Mouse (Mus musculus) heart, embryonic 16.5 days (tissue): Measurements from ENCODE around the gene Maml3. TPM values are rescaled to one million over a fixed set of nuclear protein-coding genes. Genes with fewer than 3 reads are reported as not detected.

Source experiments
- ATAC-seq: fragments of 200-750 bp; cut with Nextera tagmentation; replicated peaks from 2 replicates; pipeline ENCODE4 v1.8.0; 2017; ENCODE audit warnings: moderate number of reproducible peaks; ENCODE audit not compliant: insufficient read depth, low FRiP score; ENCODE audit errors: extremely low read depth
- H3K27ac ChIP-seq: fragments of 300-500 bp; sonication (generic); 2 replicates; pipeline ENCODE4 v1.5.1; 2014; ENCODE audit warnings: mild to moderate bottlenecking, low read length, control low read depth, moderate library complexity
- H3K27me3 ChIP-seq: fragments of 300-500 bp; sonication (generic); 2 replicates; pipeline ENCODE4 v1.6.1; 2014; ENCODE audit warnings: low read length, mixed read lengths; ENCODE audit not compliant: control insufficient read depth, insufficient read depth
- H3K36me3 ChIP-seq: fragments of 300-500 bp; sonication (generic); 2 replicates; pipeline ENCODE4 v1.6.1; 2014; ENCODE audit not compliant: control insufficient read depth, insufficient read depth
- H3K4me1 ChIP-seq: fragments of 300-500 bp; sonication (generic); 2 replicates; pipeline ENCODE4 v1.6.1; 2014; ENCODE audit warnings: low read length, mixed read lengths; ENCODE audit not compliant: control insufficient read depth, insufficient read depth
- H3K4me2 ChIP-seq: fragments of 300-500 bp; sonication (generic); 2 replicates; pipeline ENCODE4 v1.6.1; 2014; ENCODE audit warnings: low read depth, mild to moderate bottlenecking, control low read depth, low read length
- H3K4me3 ChIP-seq: fragments of 300-500 bp; sonication (generic); 2 replicates; pipeline ENCODE4 v1.5.1; 2014; ENCODE audit warnings: mild to moderate bottlenecking, control low read depth, low read length
- H3K9ac ChIP-seq: fragments of 300-500 bp; sonication (generic); 2 replicates; pipeline ENCODE4 v1.6.1; 2014; ENCODE audit warnings: low read length, control low read depth
- H3K9me3 ChIP-seq: fragments of 300-500 bp; sonication (generic); replicated peaks from 2 replicates; pipeline ENCODE4 v1.6.1; 2016; ENCODE audit warnings: low read length; ENCODE audit not compliant: control insufficient read depth
- WGBS: fragments of 180-500 bp; shearing (Covaris S2); extraction: QIAGEN DNeasy Blood & Tissue Kit; methylation state at CpG from one replicate; pipeline ENCODE4 v1.1.7; 2014; 5-methylcytosine and 5-hydroxymethylcytosine counted together
- polyA plus RNA-seq: library from polyadenylated mRNA; unstranded; fragments of >200 nt; fragmentation: Nextera tagmentation; extraction: Ambion mirVana; gene quantifications from 2 replicates; pipeline ENCODE4 v1.2.1, GENCODE M21; 2015

The Maml3 gene
- polyA plus RNA-seq, 1 experiment from 2014 or later, result 2.6 TPM

DNA sequence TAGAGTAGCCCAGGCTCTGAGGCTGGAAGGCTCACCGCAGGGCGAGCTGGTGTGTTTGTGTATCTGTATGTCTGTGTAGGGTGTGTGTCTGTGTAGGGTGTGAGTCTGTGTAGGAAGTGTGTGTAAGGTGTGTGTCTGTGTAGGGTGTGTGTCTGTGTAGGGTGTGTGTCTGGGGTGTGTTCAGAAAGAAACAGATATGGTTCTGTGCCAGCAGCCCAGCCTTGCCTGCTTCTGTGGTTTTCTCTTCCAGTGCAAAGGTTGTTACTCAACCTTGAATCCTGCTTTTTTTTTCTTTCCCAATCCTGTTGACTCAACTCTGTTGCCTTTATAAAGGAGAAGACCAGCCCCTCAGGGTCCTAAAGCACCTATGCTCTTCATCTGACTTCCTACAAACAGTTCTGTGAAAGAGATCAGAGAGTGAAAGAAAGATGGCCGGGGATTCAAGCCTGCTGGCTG lies 444.0 kb downstream of the Maml3 start:
- no peaks in the 10 kb centered on the region for H3K9me3 ChIP-seq
- H3K27ac ChIP-seq, result 0 out of 2 replicates have a peak overlapping the region, but pooled peaks have one; percentile 12
- H3K4me1 ChIP-seq, result peaks cover 25% of the 10 kb centered on the region
- no peaks in the 10 kb centered on the region for H3K27me3 ChIP-seq
- H3K9ac ChIP-seq, result peak overlapping the region; percentile 56
- H3K36me3 ChIP-seq, result no peaks in the 10 kb centered on the region
- no peak overlapping the region for H3K4me3 ChIP-seq
- WGBS, result 83% methylated on average over 3 of the region's 3 CpGs
- ATAC-seq, result no peak
- H3K4me2 ChIP-seq, result peak overlapping the region; percentile 21; the same call in 1 of the 2 replicates

DNA sequence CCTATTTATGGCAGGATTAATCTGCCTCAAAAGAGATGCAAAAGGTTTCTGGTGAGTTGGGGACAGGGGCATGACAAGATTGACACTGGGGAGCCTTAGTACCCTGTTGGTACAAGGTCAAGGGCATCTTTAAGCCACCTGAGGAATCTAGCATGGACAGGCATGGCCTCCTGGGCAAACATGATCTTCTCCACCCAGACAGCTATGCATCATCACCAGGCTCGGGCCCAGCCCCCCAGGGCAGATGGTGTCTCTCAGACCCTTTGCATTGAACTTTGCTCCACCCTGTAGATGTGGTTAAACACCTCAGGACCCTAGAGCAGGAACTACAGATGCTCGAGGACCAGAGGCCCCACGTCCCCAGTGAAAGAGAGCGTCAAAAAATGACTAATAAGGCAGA lies 444.8 kb downstream of the Maml3 start, which contains the start of gene Mgst2:
Gene Mgst2, plus strand, starts transcription at position 301 of the 400 bp plus-strand sequence.
- H3K9me3 ChIP-seq, result no peaks in the 10 kb centered on the region
- H3K4me2 ChIP-seq, result peak within 1 kb of the TSS; percentile 21; the same call in 1 of the 2 replicates
- no peaks in the 10 kb centered on the region for H3K27me3 ChIP-seq
- no peaks in the 10 kb centered on the region for H3K36me3 ChIP-seq
- H3K4me3 ChIP-seq, result peak within 1 kb of the TSS; percentile 13; the same call in 1 of the 2 replicates
- peaks cover 30% of the 10 kb centered on the region for H3K4me1 ChIP-seq
- peak within 1 kb of the TSS; percentile 56 for H3K9ac ChIP-seq
- H3K27ac ChIP-seq, result 0 out of 2 replicates have a peak within 1 kb of the TSS, but pooled peaks have one; percentile 12
- ATAC-seq, result no peak
- WGBS, result 69% methylated on average over 4 of the region's 4 CpGs

- ATAC-seq, result no peak
- Histone ChIP-seq H3K27me3 (no peaks in the 10 kb centered on the region), H3K27ac (no peak overlapping the region), H3K36me3 (no peaks in the 10 kb centered on the region), H3K4me2 (no peak overlapping the region), H3K9ac (no peak overlapping the region), H3K4me3 (no peak overlapping the region), H3K9me3 (no peaks in the 10 kb centered on the region), H3K4me1 (peaks cover 30% of the 10 kb centered on the region)
- WGBS, result 85% methylated on average over 5 of the region's 5 CpGs
Measured at GRCm38 (mm10) chr3:51659415-51659814, 445.5 kb downstream of the Maml3 start.

DNA sequence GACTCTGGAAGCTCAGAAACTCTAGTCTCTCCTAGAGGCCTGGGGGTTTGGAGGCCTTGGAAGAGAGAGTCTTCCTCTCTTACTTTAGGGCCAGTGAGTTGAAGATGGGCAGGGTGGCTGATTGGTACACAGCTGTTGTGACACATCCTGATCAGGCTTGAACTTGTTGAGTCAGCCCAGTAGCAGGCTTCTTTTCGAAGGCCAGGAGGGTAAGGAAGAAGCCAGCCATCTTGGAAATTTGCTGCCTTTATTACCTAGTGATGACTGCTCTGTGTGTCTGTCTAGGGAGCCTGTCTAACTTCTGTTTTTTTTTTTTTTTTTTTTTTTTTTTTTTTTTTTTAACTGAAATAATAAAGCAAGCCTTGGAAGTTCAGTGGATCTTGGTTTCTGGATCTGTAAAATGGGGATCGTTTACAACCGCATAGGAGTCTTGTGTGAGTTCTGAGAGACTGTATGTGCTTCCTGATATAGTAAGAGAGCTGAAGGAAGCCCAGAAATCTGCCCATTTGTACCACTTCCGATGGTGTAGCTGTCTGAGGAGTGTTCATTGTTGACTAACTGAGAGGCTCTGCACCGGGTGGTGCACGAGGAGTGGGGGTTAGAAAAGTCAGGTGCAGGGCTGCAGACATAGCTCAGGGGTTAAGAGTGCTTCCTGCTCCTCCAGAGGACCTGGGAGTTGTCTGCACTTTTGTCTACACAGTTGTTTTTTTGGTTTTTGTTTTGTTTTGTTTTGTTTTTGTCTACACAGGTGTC lies 450.4 kb downstream of the Maml3 start:
- H3K9ac ChIP-seq, result no peak overlapping the region
- peaks cover 18% of the 10 kb centered on the region for H3K4me1 ChIP-seq
- peak overlapping the region; percentile 31; the same call in 1 of the 2 replicates for H3K27ac ChIP-seq
- H3K4me3 ChIP-seq, result no peak overlapping the region
- no peaks in the 10 kb centered on the region for H3K27me3 ChIP-seq
- H3K36me3 ChIP-seq, result no peaks in the 10 kb centered on the region
- 59% methylated on average over 6 of the region's 6 CpGs for WGBS
- 0 out of 2 replicates have a peak, but pooled peaks have one; percentile 28 for ATAC-seq
- H3K4me2 ChIP-seq, result no peak overlapping the region
- no peaks in the 10 kb centered on the region for H3K9me3 ChIP-seq

GRCm38 (mm10) chr3:51652701-51653100 lies 452.2 kb downstream of the Maml3 start:
- Histone ChIP-seq H3K36me3 (no peaks in the 10 kb centered on the region), H3K4me2 (peak overlapping the region; percentile 58), H3K27me3 (no peaks in the 10 kb centered on the region), H3K4me1 (peaks cover 22% of the 10 kb centered on the region), H3K4me3 (peak overlapping the region; percentile 18), H3K9me3 (no peaks in the 10 kb centered on the region), H3K9ac (peak overlapping the region; percentile 51), H3K27ac (peak overlapping the region; percentile 60)
- ATAC-seq, result peak; percentile 61; the same call in 1 of the 2 replicates
- 4% methylated on average over 9 of the region's 9 CpGs for WGBS

DNA sequence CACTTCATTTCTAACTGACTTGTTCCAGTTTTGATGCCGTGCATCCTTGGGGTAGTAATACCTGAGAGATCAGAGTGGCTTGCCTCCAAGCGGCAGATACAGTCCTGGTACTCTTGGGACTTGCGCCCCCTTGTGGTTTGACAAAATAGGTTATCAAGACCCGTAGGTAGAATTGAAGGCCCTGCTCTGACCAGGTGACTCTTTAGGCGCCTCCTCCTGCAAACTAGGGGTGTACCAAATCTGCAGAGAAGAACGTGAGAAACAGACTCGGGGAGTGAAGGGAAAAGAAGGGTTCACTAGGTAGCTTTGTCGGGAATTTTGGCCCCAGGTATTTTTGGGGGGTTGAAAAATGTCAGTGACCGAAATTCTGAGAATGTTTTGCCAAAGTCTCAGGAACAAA lies 452.6 kb downstream of the Maml3 start:
- peak overlapping the region; percentile 60; the same call in 1 of the 2 replicates for H3K27ac ChIP-seq
- peak overlapping the region; percentile 18; the same call in 1 of the 2 replicates for H3K4me3 ChIP-seq
- WGBS, result 3% methylated on average over 9 of the region's 9 CpGs
- H3K4me2 ChIP-seq, result peak overlapping the region; percentile 58
- no peaks in the 10 kb centered on the region for H3K9me3 ChIP-seq
- H3K27me3 ChIP-seq, result no peaks in the 10 kb centered on the region
- H3K4me1 ChIP-seq, result peaks cover 22% of the 10 kb centered on the region
- peak overlapping the region; percentile 51 for H3K9ac ChIP-seq
- ATAC-seq, result 0 out of 2 replicates have a peak, but pooled peaks have one; percentile 39
- no peaks in the 10 kb centered on the region for H3K36me3 ChIP-seq

- Histone ChIP-seq H3K4me1 (peaks cover 22% of the 10 kb centered on the region), H3K4me2 (no peak overlapping the region), H3K9me3 (no peaks in the 10 kb centered on the region), H3K36me3 (no peaks in the 10 kb centered on the region), H3K27ac (no peak overlapping the region), H3K27me3 (no peaks in the 10 kb centered on the region), H3K9ac (no peak overlapping the region), H3K4me3 (no peak overlapping the region)
- no peak for ATAC-seq
- WGBS, result 71% methylated on average over 2 of the region's 2 CpGs
Measured at GRCm38 (mm10) chr3:51651149-51651548, 453.7 kb downstream of the Maml3 start.

GRCm38 (mm10) chr3:51649986-51650385 lies 454.9 kb downstream of the Maml3 start:
- 61% methylated on average over 8 of the region's 8 CpGs for WGBS
- Histone ChIP-seq H3K27me3 (no peaks in the 10 kb centered on the region), H3K27ac (no peak overlapping the region), H3K36me3 (no peaks in the 10 kb centered on the region), H3K4me3 (no peak overlapping the region), H3K9ac (no peak overlapping the region), H3K9me3 (no peaks in the 10 kb centered on the region), H3K4me2 (no peak overlapping the region), H3K4me1 (peaks cover 13% of the 10 kb centered on the region)
- ATAC-seq, result no peak

- Histone ChIP-seq H3K4me1 (peaks cover 13% of the 10 kb centered on the region), H3K27ac (no peak overlapping the region), H3K4me3 (no peak overlapping the region), H3K27me3 (no peaks in the 10 kb centered on the region), H3K36me3 (no peaks in the 10 kb centered on the region), H3K9ac (no peak overlapping the region), H3K9me3 (no peaks in the 10 kb centered on the region), H3K4me2 (no peak overlapping the region)
- WGBS, result 51% methylated on average over 8 of the region's 8 CpGs
- ATAC-seq, result no peak
Measured at GRCm38 (mm10) chr3:51649426-51649825, 455.4 kb downstream of the Maml3 start.
